Mouse (Mus musculus): Measurements from ENCODE around the gene Cnnm1. TPM values are rescaled to one million over a fixed set of nuclear protein-coding genes. Genes with fewer than 3 reads are reported as not detected.
"Not testable (repeated sequence)": the region's sequence is repeated elsewhere in the genome, so short reads cannot be mapped to it uniquely, and the experiment has no call there.

The Cnnm1 gene
- total RNA-seq, 1 experiment, result 2.6 TPM

GRCm38 (mm10) chr19:43497440-43497839, 57.2 kb downstream of the Cnnm1 start:
- no peak overlapping the region for H3K9ac ChIP-seq (ENCODE audit: insufficient read depth, low read depth, low read length, poor library complexity, severe bottlenecking)
- H3K4me3 ChIP-seq (ENCODE audit: insufficient read depth in 1 of 2, low read depth in 1 of 2, low read length in 2 of 2, poor library complexity in 1 of 2, severe bottlenecking in 1 of 2), result no peak overlapping the region
- H3K27ac ChIP-seq (ENCODE audit: insufficient read depth, low read depth, low read length, poor library complexity, severe bottlenecking), result no peak overlapping the region; the same call in 1 of the 2 replicates
- H3K36me3 ChIP-seq (ENCODE audit: control insufficient read depth, insufficient read depth, low read length, poor library complexity, severe bottlenecking), result peaks cover 21% of the 10 kb centered on the region
- no peaks in the 10 kb centered on the region for H3K9me3 ChIP-seq (ENCODE audit: control insufficient read depth, insufficient read depth, low read depth, low read length)
- in situ Hi-C loops (cut with MboI; ENCODE audit: low sequenced_read_pairs in 2 of 2, unreplicated experiment in 2 of 2), result no loop called here
- no peak for DNase-seq (ENCODE audit: low read depth, low spot score)
- H3K4me1 ChIP-seq (ENCODE audit: control insufficient read depth in 2 of 2, insufficient read depth in 2 of 2, low read length in 2 of 2, poor library complexity in 1 of 2), result peaks cover 9 to 17% of the 10 kb centered on the region in 2 experiments
- TF ChIP-seq CHD2 (IDR thresholded peaks at IDR 0.05; ENCODE audit: low read depth, low read length) (no peak), ZC3H11A (IDR thresholded peaks at IDR 0.05; ENCODE audit: borderline replicate concordance, low read depth, low read length) (no peak), HCFC1 (IDR thresholded peaks at IDR 0.05; ENCODE audit: borderline replicate concordance, insufficient read depth, low read length) (no peak), ZNF384 (IDR thresholded peaks at IDR 0.05; ENCODE audit: low read depth, low read length) (no peak), MAFK (IDR thresholded peaks at IDR 0.05; ENCODE audit: insufficient read depth, low read depth, low read length) (no peak)

DNA sequence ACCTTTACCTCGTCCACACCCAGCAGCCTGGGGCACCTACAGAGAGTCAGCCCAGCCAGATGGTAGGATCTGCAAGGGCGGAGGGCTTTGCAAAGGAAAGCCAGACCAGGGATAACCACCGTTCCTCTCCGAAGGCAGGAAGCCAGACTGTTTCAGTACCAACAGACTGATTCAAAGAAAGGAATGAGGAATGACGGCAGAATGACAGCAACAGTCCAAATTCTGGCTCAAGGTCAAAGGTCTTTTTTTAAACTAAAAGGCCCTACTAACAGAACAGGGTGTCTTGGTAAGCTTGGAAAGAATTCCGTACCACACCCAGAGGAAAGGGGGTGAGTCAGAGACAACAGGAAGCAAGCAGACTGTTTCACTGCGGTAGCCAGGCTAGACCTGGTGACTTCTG, 58.6 kb downstream of the Cnnm1 start:
- in situ Hi-C loops (cut with MboI; ENCODE audit: low sequenced_read_pairs in 2 of 2, unreplicated experiment in 2 of 2), result no loop called here
- H3K4me3 ChIP-seq (ENCODE audit: insufficient read depth in 1 of 2, low read depth in 1 of 2, low read length in 2 of 2, poor library complexity in 1 of 2, severe bottlenecking in 1 of 2), result no peak overlapping the region

GRCm38 (mm10) chr19:43502630-43503029, 62.4 kb downstream of the Cnnm1 start:
- Histone ChIP-seq H3K4me3 (ENCODE audit: insufficient read depth in 1 of 2, low read depth in 1 of 2, low read length in 2 of 2, poor library complexity in 1 of 2, severe bottlenecking in 1 of 2) (no peak overlapping the region), H3K4me1 (ENCODE audit: control insufficient read depth in 2 of 2, insufficient read depth in 2 of 2, low read length in 2 of 2, poor library complexity in 1 of 2) (peaks cover 17 to 39% of the 10 kb centered on the region in 2 experiments), H3K27ac (ENCODE audit: insufficient read depth, low read depth, low read length, poor library complexity, severe bottlenecking) (peak overlapping the region; percentile 42; the same call in 1 of the 2 replicates), H3K9ac (ENCODE audit: insufficient read depth, low read depth, low read length, poor library complexity, severe bottlenecking) (peak overlapping the region; percentile 36; the same call in 1 of the 2 replicates), H3K9me3 (ENCODE audit: control insufficient read depth, insufficient read depth, low read depth, low read length) (no peaks in the 10 kb centered on the region), H3K36me3 (ENCODE audit: control insufficient read depth, insufficient read depth, low read length, poor library complexity, severe bottlenecking) (peaks cover 59% of the 10 kb centered on the region)
- no peak for DNase-seq (ENCODE audit: low read depth, low spot score)
- in situ Hi-C loops (cut with MboI; ENCODE audit: low sequenced_read_pairs in 2 of 2, unreplicated experiment in 2 of 2), result no loop called here
- no peak for TF ChIP-seq CHD2 (IDR thresholded peaks at IDR 0.05; ENCODE audit: low read depth, low read length)
- no peak for TF ChIP-seq ZNF384 (IDR thresholded peaks at IDR 0.05; ENCODE audit: low read depth, low read length)
- no peak for TF ChIP-seq ZC3H11A (IDR thresholded peaks at IDR 0.05; ENCODE audit: borderline replicate concordance, low read depth, low read length)
- no peak for TF ChIP-seq HCFC1 (IDR thresholded peaks at IDR 0.05; ENCODE audit: borderline replicate concordance, insufficient read depth, low read length)
- no peak for TF ChIP-seq MAFK (IDR thresholded peaks at IDR 0.05; ENCODE audit: insufficient read depth, low read depth, low read length)

More for the DNA sequence above, 58.6 kb downstream of the Cnnm1 start:
- Histone ChIP-seq H3K36me3 (ENCODE audit: control insufficient read depth, insufficient read depth, low read length, poor library complexity, severe bottlenecking) (peaks cover 33% of the 10 kb centered on the region), H3K9me3 (ENCODE audit: control insufficient read depth, insufficient read depth, low read depth, low read length) (no peaks in the 10 kb centered on the region), H3K27ac (ENCODE audit: insufficient read depth, low read depth, low read length, poor library complexity, severe bottlenecking) (peak overlapping the region; percentile 94), H3K4me1 (ENCODE audit: control insufficient read depth in 2 of 2, insufficient read depth in 2 of 2, low read length in 2 of 2, poor library complexity in 1 of 2) (peaks cover 11 to 26% of the 10 kb centered on the region in 2 experiments), H3K9ac (ENCODE audit: insufficient read depth, low read depth, low read length, poor library complexity, severe bottlenecking) (no peak overlapping the region)
- peak; percentile 77 for DNase-seq (ENCODE audit: low read depth, low spot score)
- TF ChIP-seq ZC3H11A (IDR thresholded peaks at IDR 0.05; ENCODE audit: borderline replicate concordance, low read depth, low read length), result no peak
- no peak; the same call in 1 of the 2 replicates for TF ChIP-seq CHD2 (IDR thresholded peaks at IDR 0.05; ENCODE audit: low read depth, low read length)
- TF ChIP-seq HCFC1 (IDR thresholded peaks at IDR 0.05; ENCODE audit: borderline replicate concordance, insufficient read depth, low read length), result no peak
- TF ChIP-seq MAFK (IDR thresholded peaks at IDR 0.05; ENCODE audit: insufficient read depth, low read depth, low read length), result no peak
- TF ChIP-seq ZNF384 (IDR thresholded peaks at IDR 0.05; ENCODE audit: low read depth, low read length), result no peak; the same call in 1 of the 2 replicates

DNA sequence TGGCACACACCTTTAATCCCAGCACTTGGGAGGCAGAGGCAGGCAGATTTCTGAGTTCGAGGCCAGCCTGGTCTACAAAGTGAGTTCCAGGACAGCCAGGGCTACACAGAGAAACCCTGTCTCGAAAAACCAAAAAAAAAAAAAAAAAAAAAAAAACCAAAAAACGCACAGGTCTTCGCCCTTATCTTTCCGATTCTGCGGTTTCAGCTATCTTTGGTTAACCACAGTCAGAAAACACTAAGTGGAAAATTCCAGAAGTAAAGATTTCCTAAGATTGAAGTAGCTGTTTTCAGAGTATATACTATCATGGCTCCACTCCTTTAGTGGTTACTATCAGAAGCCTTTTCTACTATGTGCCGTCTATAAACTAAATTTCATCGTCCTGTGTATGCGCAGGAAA, 63.4 kb downstream of the Cnnm1 start:
- H3K4me3 ChIP-seq (ENCODE audit: insufficient read depth in 1 of 2, low read depth in 1 of 2, low read length in 2 of 2, poor library complexity in 1 of 2, severe bottlenecking in 1 of 2); in situ Hi-C loops (cut with MboI; ENCODE audit: low sequenced_read_pairs in 2 of 2, unreplicated experiment in 2 of 2); DNase-seq (ENCODE audit: low read depth, low spot score); H3K9ac ChIP-seq (ENCODE audit: insufficient read depth, low read depth, low read length, poor library complexity, severe bottlenecking); H3K27ac ChIP-seq (ENCODE audit: insufficient read depth, low read depth, low read length, poor library complexity, severe bottlenecking); H3K9me3 ChIP-seq (ENCODE audit: control insufficient read depth, insufficient read depth, low read depth, low read length): not testable (repeated sequence)
- peaks cover 61% of the 10 kb centered on the region for H3K36me3 ChIP-seq (ENCODE audit: control insufficient read depth, insufficient read depth, low read length, poor library complexity, severe bottlenecking)
- H3K4me1 ChIP-seq (ENCODE audit: control insufficient read depth in 2 of 2, insufficient read depth in 2 of 2, low read length in 2 of 2, poor library complexity in 1 of 2), result peaks cover 19 to 39% of the 10 kb centered on the region in 2 experiments

GRCm38 (mm10) chr19:43505441-43505840, 65.2 kb downstream of the Cnnm1 start:
- Histone ChIP-seq H3K4me3 (ENCODE audit: insufficient read depth in 1 of 2, low read depth in 1 of 2, low read length in 2 of 2, poor library complexity in 1 of 2, severe bottlenecking in 1 of 2) (0 out of 4 replicates have a peak overlapping the region, but pooled peaks of 1 of the 2 experiments have one; percentile 19), H3K4me1 (ENCODE audit: control insufficient read depth in 2 of 2, insufficient read depth in 2 of 2, low read length in 2 of 2, poor library complexity in 1 of 2) (peaks cover 17 to 35% of the 10 kb centered on the region in 2 experiments), H3K36me3 (ENCODE audit: control insufficient read depth, insufficient read depth, low read length, poor library complexity, severe bottlenecking) (peaks cover 66% of the 10 kb centered on the region), H3K9ac (ENCODE audit: insufficient read depth, low read depth, low read length, poor library complexity, severe bottlenecking) (peak overlapping the region; percentile 9; the same call in 1 of the 2 replicates), H3K27ac (ENCODE audit: insufficient read depth, low read depth, low read length, poor library complexity, severe bottlenecking) (peak overlapping the region; percentile 58), H3K9me3 (ENCODE audit: control insufficient read depth, insufficient read depth, low read depth, low read length) (no peaks in the 10 kb centered on the region)
- TF ChIP-seq ZC3H11A (IDR thresholded peaks at IDR 0.05; ENCODE audit: borderline replicate concordance, low read depth, low read length) (no peak), ZNF384 (IDR thresholded peaks at IDR 0.05; ENCODE audit: low read depth, low read length) (no peak), CHD2 (IDR thresholded peaks at IDR 0.05; ENCODE audit: low read depth, low read length) (no peak), MAFK (IDR thresholded peaks at IDR 0.05; ENCODE audit: insufficient read depth, low read depth, low read length) (no peak), HCFC1 (IDR thresholded peaks at IDR 0.05; ENCODE audit: borderline replicate concordance, insufficient read depth, low read length) (no peak)
- in situ Hi-C loops (cut with MboI; ENCODE audit: low sequenced_read_pairs in 2 of 2, unreplicated experiment in 2 of 2), result no loop called here
- no peak for DNase-seq (ENCODE audit: low read depth, low spot score)

All from ES-E14 (cell line).